Mouse (Mus musculus) lung, embryonic 16.5 days (tissue): ENCODE measurements around the gene 9130019O22Rik. TPM values are rescaled to one million over a fixed set of nuclear protein-coding genes. Genes with fewer than 3 reads are reported as not detected.
"Not testable (repeated sequence)": the region's sequence is repeated elsewhere in the genome, so short reads cannot be mapped to it uniquely, and the experiment has no call there.

Source experiments
- ATAC-seq: fragments of 200-750 bp; cut with Nextera tagmentation; 2 replicates; pipeline ENCODE4 v1.8.0; 2017; ENCODE audit warnings: low read depth, mild to moderate bottlenecking, moderate library complexity
- H3K27ac ChIP-seq: fragments of 300-500 bp; sonication (generic); 2 replicates; pipeline ENCODE4 v1.5.1; 2014; ENCODE audit warnings: mild to moderate bottlenecking, control low read depth, low read length
- H3K27me3 ChIP-seq: fragments of 300-500 bp; sonication (generic); 2 replicates; pipeline ENCODE4 v1.6.1; 2014; ENCODE audit warnings: low read depth, low read length, mixed read lengths; ENCODE audit not compliant: control insufficient read depth, insufficient read depth
- H3K36me3 ChIP-seq: fragments of 300-500 bp; sonication (generic); 2 replicates; pipeline ENCODE4 v1.6.1; 2014; ENCODE audit warnings: low read length; ENCODE audit not compliant: control insufficient read depth, insufficient read depth
- H3K4me1 ChIP-seq: fragments of 300-500 bp; sonication (generic); replicated peaks from 2 replicates; pipeline ENCODE4 v1.6.1; 2014; ENCODE audit warnings: low read length, mixed read lengths; ENCODE audit not compliant: control insufficient read depth, insufficient read depth
- H3K4me2 ChIP-seq: fragments of 300-500 bp; sonication (generic); 2 replicates; pipeline ENCODE4 v1.6.1; 2014; ENCODE audit warnings: low read depth, low read length, control low read depth
- H3K4me3 ChIP-seq: fragments of 300-500 bp; sonication (generic); 2 replicates; pipeline ENCODE4 v1.5.1; 2014; ENCODE audit warnings: mild to moderate bottlenecking, low read length, control low read depth
- H3K9ac ChIP-seq: fragments of 300-500 bp; sonication (generic); 2 replicates; pipeline ENCODE4 v1.6.1; 2014; ENCODE audit warnings: low read length, control low read depth
- H3K9me3 ChIP-seq: fragments of 300-500 bp; sonication (generic); 2 replicates; pipeline ENCODE4 v1.6.1; 2016; ENCODE audit warnings: low read length; ENCODE audit not compliant: control insufficient read depth
- WGBS: fragments of 180-500 bp; shearing (Covaris S2); extraction: QIAGEN DNeasy Blood & Tissue Kit; methylation state at CpG from one replicate; pipeline ENCODE4 v1.1.7; 2014; 5-methylcytosine and 5-hydroxymethylcytosine counted together
- polyA plus RNA-seq: library from polyadenylated mRNA; unstranded; fragments of >200 nt; fragmentation: Nextera tagmentation; extraction: Ambion mirVana; gene quantifications from 2 replicates; pipeline ENCODE4 v1.2.1, GENCODE M21; 2015

Gene 9130019O22Rik
- polyA plus RNA-seq, 1 experiment from 2014 or later: 8.0 TPM

DNA sequence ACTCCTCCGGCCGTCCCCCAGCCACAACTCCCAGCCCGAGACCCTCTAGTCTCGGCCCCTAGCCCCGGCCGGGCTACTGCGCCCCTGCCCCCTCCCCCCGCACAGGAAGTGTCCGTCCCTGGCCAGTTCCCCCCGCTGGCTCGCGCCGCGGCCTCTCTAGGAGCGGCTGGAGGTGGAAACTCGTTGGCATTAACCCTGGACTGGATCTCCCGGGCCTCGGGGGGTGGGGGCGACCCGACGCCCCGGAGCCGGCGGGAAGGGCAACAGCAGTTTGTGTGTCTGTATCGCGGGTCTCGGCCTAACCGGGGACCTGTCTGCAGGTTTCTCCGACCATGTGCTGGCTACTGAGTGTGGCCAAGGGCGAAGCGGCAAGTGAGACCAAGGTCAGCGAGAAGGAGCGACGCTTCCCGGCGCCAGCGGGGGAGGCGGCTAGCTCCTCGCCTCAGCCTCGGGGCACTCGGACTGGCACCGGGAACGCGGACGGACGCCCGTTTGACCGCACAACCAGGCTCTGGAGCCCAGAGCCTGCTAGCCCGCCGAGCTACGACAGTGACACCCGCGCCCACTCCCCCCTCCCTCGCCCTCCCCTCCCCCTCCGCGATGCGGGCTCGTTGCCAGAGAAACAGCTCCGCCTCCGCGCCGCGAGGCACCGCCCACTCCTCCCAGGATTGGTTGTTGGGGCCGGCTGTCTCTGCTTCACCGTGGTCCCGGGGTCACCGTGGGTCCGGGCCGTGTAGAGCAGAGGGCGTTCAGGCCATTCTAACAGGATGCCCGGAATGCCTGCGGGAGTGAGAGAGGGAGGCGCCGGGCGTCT is 41.2 kb downstream of the 9130019O22Rik start, which contains the start of gene Zfp768:
Gene Zfp768, minus strand, starts transcription at position 78 of the 814 bp plus-strand sequence.
- ATAC-seq: peak; percentile 94
- under 1% methylated on average over 65 of the region's 76 CpGs for whole genome bisulfite sequencing
- Histone ChIP-seq H3K4me1 (peaks cover 14% of the 10 kb centered on the region), H3K36me3 (peaks cover 22% of the 10 kb centered on the region), H3K4me3 (peak within 1 kb of the TSS; percentile 90), H3K9me3 (no peaks in the 10 kb centered on the region), H3K9ac (peak within 1 kb of the TSS; percentile 91), H3K4me2 (peak within 1 kb of the TSS; percentile 89), H3K27ac (peak within 1 kb of the TSS; percentile 97), H3K27me3 (no peaks in the 10 kb centered on the region)

DNA sequence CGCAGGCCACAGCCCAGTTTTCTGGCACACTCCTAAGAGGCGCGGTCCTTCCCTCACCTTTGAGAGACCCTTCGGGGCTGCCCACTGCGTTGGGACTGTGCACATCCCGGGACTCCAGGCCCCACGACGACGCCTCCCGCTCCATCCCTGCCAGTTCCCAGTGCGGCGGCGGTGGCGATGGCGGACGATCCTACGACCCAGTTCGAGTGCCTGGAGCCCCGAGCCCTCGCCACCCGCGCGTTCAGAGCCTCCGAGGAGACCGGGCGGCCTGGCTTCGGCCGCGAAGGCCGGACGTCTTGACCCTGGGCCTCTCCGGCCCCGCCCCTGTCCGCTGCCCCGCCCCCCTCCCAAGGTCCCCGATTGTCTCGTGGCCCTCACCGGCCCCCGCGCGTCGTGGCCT is 41.9 kb downstream of the 9130019O22Rik start:
- no peaks in the 10 kb centered on the region for H3K27me3 ChIP-seq
- ATAC-seq: peak; percentile 57
- peak overlapping the region; percentile 97 for H3K27ac ChIP-seq
- H3K4me1 ChIP-seq: peaks cover 14% of the 10 kb centered on the region
- H3K9me3 ChIP-seq: no peaks in the 10 kb centered on the region
- H3K4me2 ChIP-seq: peak overlapping the region; percentile 89
- H3K4me3 ChIP-seq: peak overlapping the region; percentile 90
- H3K9ac ChIP-seq: peak overlapping the region; percentile 91
- H3K36me3 ChIP-seq: peaks cover 22% of the 10 kb centered on the region
- 1% methylated on average over 31 of the region's 42 CpGs for WGBS

DNA sequence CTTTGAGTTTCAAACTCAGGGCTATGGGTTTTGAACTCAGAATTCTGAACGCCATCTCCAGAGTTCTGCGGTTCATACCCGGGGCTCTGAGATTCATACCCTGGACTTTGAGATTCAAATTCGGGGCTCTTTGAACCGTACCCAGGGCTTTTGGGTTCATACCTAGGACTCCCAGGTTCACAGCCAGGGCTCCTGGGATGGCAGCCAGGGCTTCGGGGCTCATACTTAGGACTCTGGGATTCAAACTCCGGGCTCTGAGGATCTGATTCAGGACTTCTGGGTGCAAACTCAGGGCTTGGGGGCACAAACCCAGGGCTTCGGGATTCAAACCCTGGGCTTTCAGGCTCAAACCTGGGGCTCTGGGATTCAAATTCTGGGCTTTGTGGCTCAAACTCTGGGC is 42.6 kb downstream of the 9130019O22Rik start:
- H3K4me3 ChIP-seq: peak overlapping the region; percentile 90
- H3K36me3 ChIP-seq: peaks cover 22% of the 10 kb centered on the region
- no peaks in the 10 kb centered on the region for H3K27me3 ChIP-seq
- 90% methylated on average over 8 of the region's 8 CpGs for WGBS
- H3K9me3 ChIP-seq: no peaks in the 10 kb centered on the region
- peaks cover 14% of the 10 kb centered on the region for H3K4me1 ChIP-seq
- H3K9ac ChIP-seq: peak overlapping the region; percentile 91
- no peak overlapping the region for H3K27ac ChIP-seq
- no peak for ATAC-seq
- peak overlapping the region; percentile 89 for H3K4me2 ChIP-seq

DNA sequence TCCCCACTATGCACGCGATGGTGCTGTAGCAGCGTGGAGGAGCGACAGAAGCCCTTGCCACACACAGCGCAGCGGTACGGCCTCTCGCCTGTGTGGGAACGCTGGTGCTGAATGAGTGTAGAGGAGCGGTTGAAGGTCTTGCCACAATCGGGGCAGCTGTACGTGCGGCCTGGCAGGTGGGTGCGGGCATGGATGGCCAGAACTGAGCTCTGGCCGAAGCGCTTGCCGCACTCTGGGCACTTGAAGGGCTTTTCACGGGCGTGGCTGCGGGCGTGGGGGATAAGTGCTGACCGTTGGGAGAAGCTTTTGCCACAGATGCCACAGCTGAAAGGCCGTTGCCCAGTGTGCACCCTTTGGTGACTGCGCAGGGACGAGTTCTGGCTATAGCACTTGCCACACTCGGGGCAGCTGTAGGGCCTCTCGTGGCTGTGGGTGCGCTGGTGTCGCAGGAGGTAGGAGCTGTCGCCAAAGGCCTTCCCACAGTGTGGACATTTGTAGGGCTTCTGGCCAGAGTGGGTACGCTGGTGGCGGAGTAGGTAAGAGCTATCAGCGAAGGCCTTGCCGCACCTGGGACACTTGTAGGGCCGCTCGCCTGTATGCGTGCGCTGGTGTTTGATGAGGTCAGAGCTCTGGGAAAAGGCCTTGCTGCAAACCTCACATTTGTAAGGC is 43.5 kb downstream of the 9130019O22Rik start:
- Histone ChIP-seq H3K9me3 (no peaks in the 10 kb centered on the region), H3K27me3 (no peaks in the 10 kb centered on the region), H3K27ac (no peak overlapping the region), H3K4me3 (no peak overlapping the region), H3K4me2 (no peak overlapping the region), H3K4me1 (peaks cover 14% of the 10 kb centered on the region), H3K36me3 (peaks cover 22% of the 10 kb centered on the region), H3K9ac (no peak overlapping the region; the same call in 1 of the 2 replicates)
- no peak for ATAC-seq
- 90% methylated on average over 38 of the region's 38 CpGs for WGBS

DNA sequence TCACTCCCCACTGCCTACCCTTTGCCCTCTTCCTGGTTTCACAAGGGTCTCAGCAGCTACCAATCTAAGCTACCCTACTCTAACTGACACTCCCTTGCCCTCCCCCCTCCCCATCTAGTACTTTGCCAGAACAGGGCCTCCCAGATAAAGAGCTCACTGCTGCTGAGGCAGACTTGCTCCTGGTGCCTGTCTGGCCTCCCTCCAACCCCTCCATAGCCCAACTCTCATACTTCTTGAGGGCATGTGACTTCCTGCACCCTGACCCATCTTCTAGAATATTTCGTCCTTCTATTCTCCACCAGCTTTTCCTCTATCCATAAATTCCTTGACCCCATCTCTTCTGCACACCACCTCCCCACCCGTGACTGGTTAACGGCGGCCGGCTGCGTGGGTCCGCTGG is 44.1 kb downstream of the 9130019O22Rik start:
- no peak overlapping the region; the same call in 1 of the 2 replicates for H3K9ac ChIP-seq
- no peak overlapping the region for H3K4me3 ChIP-seq
- no peaks in the 10 kb centered on the region for H3K27me3 ChIP-seq
- H3K4me2 ChIP-seq: no peak overlapping the region
- ATAC-seq: no peak
- peaks cover 14% of the 10 kb centered on the region for H3K4me1 ChIP-seq
- no peaks in the 10 kb centered on the region for H3K9me3 ChIP-seq
- WGBS: 92% methylated on average over 7 of the region's 7 CpGs
- H3K27ac ChIP-seq: no peak overlapping the region
- H3K36me3 ChIP-seq: peaks cover 22% of the 10 kb centered on the region

DNA sequence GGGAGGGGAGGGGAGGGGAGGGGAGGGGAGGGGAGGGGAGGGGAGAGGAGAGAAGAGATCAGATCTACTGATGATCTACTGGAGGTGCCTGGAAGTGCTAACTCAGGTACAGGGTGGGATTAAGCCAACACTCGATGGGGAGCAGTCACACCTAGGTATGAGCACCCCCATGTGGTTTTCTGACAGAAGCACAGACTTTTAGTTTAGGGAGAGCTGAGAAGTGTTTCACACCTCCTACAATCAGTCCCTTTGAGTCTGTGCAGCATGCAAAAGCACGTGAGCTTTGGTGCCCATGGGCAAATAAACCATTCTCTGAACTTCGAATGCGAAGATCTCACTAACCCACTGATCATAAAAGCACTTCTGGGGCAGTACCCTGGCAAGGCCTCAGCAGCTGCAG is 44.6 kb downstream of the 9130019O22Rik start:
- Histone ChIP-seq H3K9ac (no peak overlapping the region), H3K9me3 (no peaks in the 10 kb centered on the region), H3K36me3 (peaks cover 22% of the 10 kb centered on the region), H3K4me3 (no peak overlapping the region), H3K27ac (no peak overlapping the region), H3K4me2 (no peak overlapping the region), H3K27me3 (no peaks in the 10 kb centered on the region), H3K4me1 (peaks cover 14% of the 10 kb centered on the region)
- no peak for ATAC-seq
- WGBS: 56% methylated on average over 4 of the region's 4 CpGs

DNA sequence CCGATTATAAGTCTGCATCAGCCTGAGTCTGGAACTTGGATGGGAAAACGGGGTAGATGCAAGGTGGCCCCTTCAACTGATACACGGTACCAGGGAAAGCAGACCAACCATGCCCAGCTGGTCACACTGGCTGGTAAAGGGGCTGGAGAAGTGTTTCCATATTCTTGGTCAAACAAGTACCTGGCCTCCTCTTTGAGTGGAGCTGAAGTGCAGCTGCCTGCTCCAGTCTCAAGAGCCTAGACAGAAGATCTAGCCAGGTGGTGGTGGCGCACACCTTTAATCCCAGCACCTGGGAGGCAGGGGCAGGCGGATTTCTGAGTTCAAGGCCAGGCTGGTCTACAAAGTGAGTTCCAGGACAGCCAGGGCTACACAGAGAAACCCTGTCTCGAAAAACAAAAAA is 45.1 kb downstream of the 9130019O22Rik start:
- not testable (repeated sequence) for H3K4me2 ChIP-seq, H3K27ac ChIP-seq, H3K9ac ChIP-seq, H3K27me3 ChIP-seq, H3K9me3 ChIP-seq, H3K4me3 ChIP-seq, ATAC-seq
- 79% methylated on average over 6 of the region's 6 CpGs for WGBS
- Histone ChIP-seq H3K36me3 (peaks cover 22% of the 10 kb centered on the region), H3K4me1 (peaks cover 12% of the 10 kb centered on the region)

DNA sequence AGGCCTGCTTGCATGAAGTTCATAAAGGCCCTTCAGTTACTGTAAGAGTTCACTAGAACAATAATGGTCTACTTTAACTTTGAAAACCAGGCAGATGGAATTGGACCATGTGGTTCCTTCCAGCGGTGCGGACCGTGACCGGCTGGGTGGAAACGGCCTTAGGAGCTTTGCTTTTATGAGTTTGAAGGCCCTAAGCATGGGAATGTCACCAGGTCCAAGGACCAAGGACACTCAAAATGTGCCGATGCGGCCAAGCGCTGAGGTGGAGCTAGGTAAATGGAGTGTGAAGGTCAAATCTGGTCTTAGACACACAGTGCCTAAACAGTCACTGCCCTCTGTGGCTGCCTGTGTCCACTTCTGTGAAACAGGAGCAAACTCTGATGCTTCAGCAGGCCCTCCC is 45.6 kb downstream of the 9130019O22Rik start:
- H3K9ac ChIP-seq: no peak overlapping the region
- H3K27me3 ChIP-seq: no peaks in the 10 kb centered on the region
- no peak overlapping the region for H3K27ac ChIP-seq
- 95% methylated on average over 8 of the region's 8 CpGs for WGBS
- ATAC-seq: no peak
- H3K9me3 ChIP-seq: no peaks in the 10 kb centered on the region
- no peak overlapping the region for H3K4me2 ChIP-seq
- H3K4me1 ChIP-seq: peaks cover 9% of the 10 kb centered on the region
- no peak overlapping the region for H3K4me3 ChIP-seq
- peaks cover 22% of the 10 kb centered on the region for H3K36me3 ChIP-seq

DNA sequence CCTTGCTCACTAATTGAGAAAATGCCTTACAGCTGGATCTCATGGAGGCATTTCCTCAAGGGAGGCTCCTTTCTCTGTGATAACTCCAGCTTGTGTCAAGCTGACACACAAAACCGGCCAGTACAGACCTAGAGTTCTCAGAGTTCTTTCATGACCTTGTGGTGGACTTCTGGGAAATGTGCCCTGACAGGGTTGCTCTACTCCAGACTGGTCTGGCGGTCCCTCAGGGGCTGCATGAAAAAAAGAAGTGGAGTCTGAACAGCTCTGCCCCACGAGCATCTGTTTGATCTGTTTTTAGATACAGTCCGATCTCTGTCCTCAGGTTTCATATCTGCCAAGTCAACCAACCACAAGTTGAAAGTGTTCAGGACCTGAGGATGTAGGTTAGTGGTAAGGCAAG is 49.3 kb downstream of the 9130019O22Rik start:
- ATAC-seq: no peak
- H3K27ac ChIP-seq: no peak overlapping the region
- WGBS: 57% methylated on average over 4 of the region's 4 CpGs

More for the DNA sequence above, 49.3 kb downstream of the 9130019O22Rik start:
- no peaks in the 10 kb centered on the region for H3K4me1 ChIP-seq
- peaks cover 11% of the 10 kb centered on the region for H3K36me3 ChIP-seq
- H3K4me3 ChIP-seq: no peak overlapping the region
- no peaks in the 10 kb centered on the region for H3K9me3 ChIP-seq
- no peak overlapping the region for H3K4me2 ChIP-seq
- H3K9ac ChIP-seq: no peak overlapping the region
- H3K27me3 ChIP-seq: no peaks in the 10 kb centered on the region
